8 mouse cellular contexts compared by ENCODE assay signal in genomic region chr17:72813419-72814315, GRCm38 (mm10). TPM values are rescaled to one million over a fixed set of nuclear protein-coding genes. Genes with fewer than 3 reads are reported as not detected.
DNase-seq lines count a peak whose midpoint lies in the region; ATAC-seq and TF ChIP-seq lines count a peak whose summit lies in the region.

No protein-coding gene starts in this region.

- peak; percentile 93 for TF ChIP-seq CTCF in intestine, postnatal 0 days (IDR thresholded peaks at IDR 0.05; ENCODE audit: low read depth)

- 22% methylated on average over 12 of the region's 12 CpGs for WGBS in intestine, postnatal 0 days
- WGBS in intestine, embryonic 15.5 days, result 21% methylated on average over 12 of the region's 12 CpGs
- WGBS in embryonic facial prominence, embryonic 15.5 days, result 11% methylated on average over 12 of the region's 12 CpGs
- WGBS in hindbrain, embryonic 11.5 days, result 17% methylated on average over 12 of the region's 12 CpGs
- WGBS in midbrain, embryonic 12.5 days, result 15% methylated on average over 12 of the region's 12 CpGs

- no peak overlapping the region for H3K4me3 ChIP-seq in intestine, postnatal 0 days (ENCODE audit: low read depth, low read length)
- no peak overlapping the region for H3K4me3 ChIP-seq in intestine, embryonic 15.5 days (replicated peaks)
- no peak overlapping the region for H3K4me3 ChIP-seq in embryonic facial prominence, embryonic 15.5 days (replicated peaks)
- no peak overlapping the region for H3K4me3 ChIP-seq in hindbrain, embryonic 11.5 days (ENCODE audit: low read depth, low read length)
- no peak overlapping the region for H3K4me3 ChIP-seq in midbrain, embryonic 12.5 days

- no peaks in the 10 kb centered on the region for H3K9me3 ChIP-seq in intestine, postnatal 0 days (ENCODE audit: control insufficient read depth)
- H3K9me3 ChIP-seq in intestine, embryonic 15.5 days, result no peaks in the 10 kb centered on the region
- no peaks in the 10 kb centered on the region for H3K9me3 ChIP-seq in embryonic facial prominence, embryonic 15.5 days (replicated peaks)
- no peaks in the 10 kb centered on the region for H3K9me3 ChIP-seq in hindbrain, embryonic 11.5 days (ENCODE audit: control insufficient read depth, low read length)
- H3K9me3 ChIP-seq in midbrain, embryonic 12.5 days, result no peaks in the 10 kb centered on the region

- no peaks in the 10 kb centered on the region for H3K4me1 ChIP-seq in intestine, postnatal 0 days (replicated peaks; ENCODE audit: control insufficient read depth, insufficient read depth, low read length)
- no peaks in the 10 kb centered on the region for H3K4me1 ChIP-seq in intestine, embryonic 15.5 days (replicated peaks)
- H3K4me1 ChIP-seq in embryonic facial prominence, embryonic 15.5 days, result 0 out of 2 replicates have a peak, but pooled peaks cover 5% of the 10 kb centered on the region
- H3K4me1 ChIP-seq in hindbrain, embryonic 11.5 days (replicated peaks; ENCODE audit: control insufficient read depth, insufficient read depth, low read length), result no peaks in the 10 kb centered on the region
- peaks cover 3% of the 10 kb centered on the region; the same call in 1 of the 2 replicates for H3K4me1 ChIP-seq in midbrain, embryonic 12.5 days

- no peak overlapping the region for H3K9ac ChIP-seq in intestine, postnatal 0 days (ENCODE audit: low read depth, low read length)
- no peak overlapping the region for H3K9ac ChIP-seq in intestine, embryonic 15.5 days
- no peak overlapping the region for H3K9ac ChIP-seq in embryonic facial prominence, embryonic 15.5 days
- H3K9ac ChIP-seq in hindbrain, embryonic 11.5 days (ENCODE audit: low read depth, low read length), result no peak overlapping the region
- no peak overlapping the region for H3K9ac ChIP-seq in midbrain, embryonic 12.5 days (replicated peaks)

- H3K4me2 ChIP-seq in intestine, postnatal 0 days (replicated peaks; ENCODE audit: low read depth), result no peak overlapping the region
- H3K4me2 ChIP-seq in intestine, embryonic 15.5 days (replicated peaks), result no peak overlapping the region
- H3K4me2 ChIP-seq in embryonic facial prominence, embryonic 15.5 days (replicated peaks), result no peak overlapping the region
- H3K4me2 ChIP-seq in hindbrain, embryonic 11.5 days (replicated peaks; ENCODE audit: low read depth, low read length), result no peak overlapping the region
- H3K4me2 ChIP-seq in midbrain, embryonic 12.5 days (replicated peaks), result no peak overlapping the region

- no peak overlapping the region for H3K27ac ChIP-seq in intestine, postnatal 0 days (ENCODE audit: low read depth, low read length)
- H3K27ac ChIP-seq in intestine, embryonic 15.5 days, result no peak overlapping the region
- no peak overlapping the region for H3K27ac ChIP-seq in embryonic facial prominence, embryonic 15.5 days (replicated peaks)
- H3K27ac ChIP-seq in hindbrain, embryonic 11.5 days (ENCODE audit: low read depth, low read length), result no peak overlapping the region
- H3K27ac ChIP-seq in midbrain, embryonic 12.5 days (replicated peaks), result no peak overlapping the region

- peak; percentile 9 to 12 for DNase-seq in adrenal gland, postnatal 4 days (ENCODE audit: low spot score in 2 of 2)
- peak; percentile 74 for DNase-seq in hindbrain, embryonic 11.5 days (ENCODE audit: low spot score)
- DNase-seq in left cerebral cortex, adult 18-20 months (ENCODE audit: low spot score in 2 of 2), result peak; percentile 49 to 64
- peak; percentile 26 to 65 for DNase-seq in spleen, postnatal 10 days (ENCODE audit: low spot score in 2 of 2)

- H3K36me3 ChIP-seq in intestine, postnatal 0 days (ENCODE audit: control insufficient read depth, insufficient read depth), result no peaks in the 10 kb centered on the region
- H3K36me3 ChIP-seq in intestine, embryonic 15.5 days, result no peaks in the 10 kb centered on the region
- no peaks in the 10 kb centered on the region for H3K36me3 ChIP-seq in embryonic facial prominence, embryonic 15.5 days
- H3K36me3 ChIP-seq in hindbrain, embryonic 11.5 days (ENCODE audit: control insufficient read depth, insufficient read depth, low read length), result no peaks in the 10 kb centered on the region
- H3K36me3 ChIP-seq in midbrain, embryonic 12.5 days, result no peaks in the 10 kb centered on the region

- no peak for ATAC-seq in intestine, postnatal 0 days
- ATAC-seq in intestine, embryonic 15.5 days, result no peak
- peak; percentile 34; the same call in 1 of the 2 replicates for ATAC-seq in embryonic facial prominence, embryonic 15.5 days (ENCODE audit: insufficient number of reproducible peaks, low FRiP score, low TSS enrichment, low read depth)
- ATAC-seq in hindbrain, embryonic 11.5 days (ENCODE audit: low FRiP score), result peak; percentile 38
- ATAC-seq in midbrain, embryonic 12.5 days (ENCODE audit: low FRiP score, low read depth), result peak; percentile 44; the same call in 1 of the 2 replicates

- no peaks in the 10 kb centered on the region for H3K27me3 ChIP-seq in intestine, postnatal 0 days (replicated peaks; ENCODE audit: control insufficient read depth, insufficient read depth, low read length)
- no peaks in the 10 kb centered on the region for H3K27me3 ChIP-seq in intestine, embryonic 15.5 days (replicated peaks)
- H3K27me3 ChIP-seq in embryonic facial prominence, embryonic 15.5 days, result no peaks in the 10 kb centered on the region
- no peaks in the 10 kb centered on the region for H3K27me3 ChIP-seq in hindbrain, embryonic 11.5 days (ENCODE audit: control insufficient read depth, insufficient read depth, low read length)
- no peaks in the 10 kb centered on the region for H3K27me3 ChIP-seq in midbrain, embryonic 12.5 days

RNA-seq across cellular contexts. Expression of gene Ypel5, which starts 22.6 kb away (rescaled TPM):
- polyA plus RNA-seq in intestine, postnatal 0 days (2015; fragmentation: Nextera tagmentation; extraction: Ambion mirVana), result 95.3 and 96.8 TPM in 2 replicates
- 35.5 and 38.9 TPM in 2 replicates for polyA plus RNA-seq in intestine, embryonic 15.5 days (2015; fragmentation: Nextera tagmentation; extraction: Ambion mirVana)
- 10 to 100 TPM; 67.6 to 68.1 TPM for total RNA-seq in adrenal gland, postnatal 4 days (2021)
- 54.2 and 56.9 TPM in 2 replicates for polyA plus RNA-seq in embryonic facial prominence, embryonic 15.5 days (2015; fragmentation: Nextera tagmentation; extraction: Ambion mirVana)
- polyA plus RNA-seq in hindbrain, embryonic 11.5 days (2014; fragmentation: Nextera tagmentation; extraction: Ambion mirVana), result 79.3 and 80.4 TPM in 2 replicates
- 10 to 100 TPM; 87.0 to 95.4 TPM for total RNA-seq in left cerebral cortex, adult 18-20 months (2021)
- 73.6 and 74.5 TPM in 2 replicates for polyA plus RNA-seq in midbrain, embryonic 12.5 days (2016; fragmentation: Nextera tagmentation; extraction: Ambion mirVana)

Comparison
In these comparisons a context has a peak if more than half of its experiments do, and no peak if none do; other contexts are left out.
1. ATAC-seq: peak in embryonic facial prominence, embryonic 15.5 days (single experiment), hindbrain, embryonic 11.5 days (single experiment) and midbrain, embryonic 12.5 days (single experiment); none in intestine, postnatal 0 days (single experiment) and intestine, embryonic 15.5 days (single experiment).
2. DNase-seq: peak in every context shown above with its lines; median percentile 74 in hindbrain, embryonic 11.5 days; 56 in left cerebral cortex, adult 18-20 months; 46 in spleen, postnatal 10 days; 10 in adrenal gland, postnatal 4 days.